Mouse (Mus musculus) C2C12 (cell line): ENCODE data around the gene Ubash3a. TPM values are rescaled to one million over a fixed set of nuclear protein-coding genes. Genes with fewer than 3 reads are reported as not detected.

Experiments used
- H3K27me3 ChIP-seq: one replicate; pipeline ENCODE4 v1.6.1; 2011; ENCODE audit not compliant: control insufficient read depth, insufficient read depth, insufficient read length
- H3K36me3 ChIP-seq: one replicate; pipeline ENCODE4 v1.6.1; 2011; ENCODE audit not compliant: control insufficient read depth, insufficient read depth
- H3K4me3 ChIP-seq: one replicate; pipeline ENCODE4 v1.5.1; 2011; ENCODE audit warnings: mild to moderate bottlenecking, control low read depth; ENCODE audit not compliant: poor library complexity, insufficient read depth, severe bottlenecking
- H3K79me2 ChIP-seq: one replicate; pipeline ENCODE4 v1.6.1; 2011; ENCODE audit not compliant: control insufficient read depth, insufficient read depth
- H3K79me3 ChIP-seq: one replicate; pipeline ENCODE4 v1.6.1; 2011; ENCODE audit warnings: low read depth, control low read depth
- H3ac ChIP-seq: one replicate; pipeline ENCODE3; 2011; ENCODE audit warnings: low read depth; ENCODE audit not compliant: control insufficient read depth, insufficient read length
- CEBPB ChIP-seq: IDR thresholded peaks from one replicate; pipeline ENCODE4 v1.6.1; 2011; ENCODE audit warnings: low read depth, mild to moderate bottlenecking, control low read depth, moderate library complexity
- CTCF ChIP-seq: IDR thresholded peaks from one replicate; pipeline ENCODE4 v1.5.1; 2011; ENCODE audit not compliant: control insufficient read depth, insufficient read depth, insufficient read length
- FOSL1 ChIP-seq: IDR thresholded peaks from one replicate; pipeline ENCODE4 v1.8.0; 2011; ENCODE audit warnings: mild to moderate bottlenecking, low read length; ENCODE audit not compliant: poor library complexity, insufficient read depth, severe bottlenecking
- MAX ChIP-seq: IDR thresholded peaks from one replicate; pipeline ENCODE4 v1.6.1; 2011; ENCODE audit warnings: mild to moderate bottlenecking, control low read depth
- MYOD1 ChIP-seq: IDR thresholded peaks from one replicate; pipeline ENCODE4 v1.6.1; 2011; ENCODE audit warnings: low read depth; ENCODE audit not compliant: control insufficient read depth, insufficient read length
- MYOG ChIP-seq: IDR thresholded peaks from one replicate; pipeline ENCODE4 v1.6.1; 2011; ENCODE audit not compliant: control insufficient read depth, insufficient read length; ENCODE audit errors: extremely low read depth
- USF1 ChIP-seq: IDR thresholded peaks from one replicate; pipeline ENCODE4 v1.6.1; 2011; ENCODE audit warnings: low read depth, mild to moderate bottlenecking, control low read depth, moderate library complexity
- polyA plus RNA-seq: library from polyadenylated mRNA; unstranded; fragments of >200 nt; fragmentation: generic; extraction: Trizol; gene quantifications from one replicate; pipeline ENCODE4 v1.2.1, GENCODE M21; 2012; ENCODE audit warnings: missing spikeins

Ubash3a gene
- polyA plus RNA-seq, 1 experiment = not detected

- Histone ChIP-seq H3K79me3 (no peaks in the 10 kb centered on the region), H3ac (no peak overlapping the region), H3K4me3 (no peak overlapping the region), H3K79me2 (no peaks in the 10 kb centered on the region), H3K27me3 (peaks cover 17% of the 10 kb centered on the region), H3K36me3 (no peaks in the 10 kb centered on the region)
- TF ChIP-seq MYOD1 = no peak
- TF ChIP-seq CEBPB = no peak
- TF ChIP-seq MYOG = no peak
- TF ChIP-seq CTCF = no peak
- TF ChIP-seq USF1 = no peak
- TF ChIP-seq FOSL1 = no peak
- TF ChIP-seq MAX = no peak
Measured at GRCm38 (mm10) chr17:31208654-31209053, 981 bp downstream of the Ubash3a start.

- no peaks in the 10 kb centered on the region for H3K79me2 ChIP-seq
- TF ChIP-seq USF1 (no peak), MAX (no peak)
- no peaks in the 10 kb centered on the region for H3K36me3 ChIP-seq
Measured at GRCm38 (mm10) chr17:31209376-31209930, 1.8 kb downstream of the Ubash3a start.

GRCm38 (mm10) chr17:31210299-31210698, 2.6 kb downstream of the Ubash3a start:
- no peak overlapping the region for H3K4me3 ChIP-seq
- H3K79me3 ChIP-seq = no peaks in the 10 kb centered on the region
- H3K36me3 ChIP-seq = no peaks in the 10 kb centered on the region
- no peak overlapping the region for H3ac ChIP-seq
- H3K27me3 ChIP-seq = peaks cover 17% of the 10 kb centered on the region
- no peaks in the 10 kb centered on the region for H3K79me2 ChIP-seq
- TF ChIP-seq MYOG (no peak), MYOD1 (no peak), FOSL1 (no peak), MAX (no peak), CTCF (no peak), USF1 (no peak)

More at GRCm38 (mm10) chr17:31209376-31209930, 1.8 kb downstream of the Ubash3a start:
- Histone ChIP-seq H3K27me3 (peaks cover 17% of the 10 kb centered on the region), H3K4me3 (no peak overlapping the region), H3K79me3 (no peaks in the 10 kb centered on the region), H3ac (no peak overlapping the region)

DNA sequence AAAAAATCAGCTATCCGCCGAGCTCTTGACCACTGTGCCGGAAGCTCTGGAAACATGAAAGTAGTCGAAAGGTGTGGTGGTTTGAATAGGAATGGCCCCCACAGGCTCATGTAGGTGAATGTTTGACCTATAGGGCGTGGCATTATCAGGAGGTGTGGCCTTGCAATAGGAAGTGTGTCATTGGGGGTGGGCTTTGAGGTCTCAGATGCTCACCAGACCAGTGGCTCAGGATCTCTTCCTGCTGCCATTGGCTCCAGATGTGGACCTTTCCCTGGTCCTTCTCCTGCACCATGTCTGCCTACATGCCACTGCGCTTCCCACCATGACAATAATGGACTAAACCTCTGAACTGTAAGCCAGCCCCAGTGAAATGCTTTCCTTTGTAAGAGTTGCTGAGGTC, 4.2 kb downstream of the Ubash3a start:
- Histone ChIP-seq H3K79me2 (no peaks in the 10 kb centered on the region), H3K36me3 (no peaks in the 10 kb centered on the region), H3K79me3 (no peaks in the 10 kb centered on the region), H3ac (no peak overlapping the region), H3K4me3 (no peak overlapping the region), H3K27me3 (peaks cover 17% of the 10 kb centered on the region)
- TF ChIP-seq MYOG (no peak), USF1 (no peak), FOSL1 (no peak), CEBPB (no peak), CTCF (no peak), MYOD1 (no peak), MAX (no peak)

DNA sequence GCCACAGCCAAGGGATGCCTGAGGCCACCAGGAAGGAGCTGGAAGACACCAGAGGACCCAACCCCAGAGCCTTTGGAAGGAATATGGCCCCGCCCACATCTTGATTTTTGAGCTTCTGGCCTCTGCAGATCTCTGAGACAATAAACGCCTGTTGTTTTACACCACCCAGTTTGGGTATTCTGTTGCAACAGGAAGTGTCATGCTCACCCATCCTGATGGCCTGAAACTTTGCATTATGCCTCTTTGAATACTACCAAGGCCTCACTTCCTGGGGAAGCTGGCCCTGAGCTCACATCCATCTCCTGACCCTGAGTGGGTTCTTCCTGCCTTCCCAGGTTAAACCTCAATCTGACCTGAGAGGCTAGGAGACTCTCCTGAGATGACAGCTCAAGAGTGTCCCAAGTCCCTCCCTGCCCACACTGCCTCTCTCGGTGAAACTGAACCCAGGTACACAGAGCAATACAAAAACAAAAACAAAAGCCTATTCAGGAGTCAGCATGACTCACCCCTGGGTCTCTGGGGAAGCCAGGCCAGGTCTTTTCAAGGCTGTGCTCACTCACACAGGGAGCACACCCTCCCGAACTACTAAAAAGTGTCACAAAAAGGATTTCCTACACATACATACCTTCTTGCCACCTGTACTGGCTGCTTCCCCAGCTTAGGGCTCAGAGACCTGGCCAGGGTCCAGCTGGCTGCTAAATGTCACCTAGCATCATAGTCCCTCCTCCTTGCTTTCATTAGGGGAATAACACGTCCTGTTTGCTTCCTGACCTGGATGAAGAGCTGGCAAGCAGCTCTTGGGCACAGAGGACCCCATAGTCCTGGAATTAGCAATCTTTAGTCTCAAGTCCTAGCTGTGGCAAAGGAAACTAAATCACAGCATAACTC, 8.6 kb downstream of the Ubash3a start:
- H3ac ChIP-seq = no peak overlapping the region
- H3K79me3 ChIP-seq = no peaks in the 10 kb centered on the region
- no peaks in the 10 kb centered on the region for H3K36me3 ChIP-seq
- peaks cover 4% of the 10 kb centered on the region for H3K27me3 ChIP-seq
- no peak overlapping the region for H3K4me3 ChIP-seq
- H3K79me2 ChIP-seq = no peaks in the 10 kb centered on the region
- no peak for TF ChIP-seq CTCF
- TF ChIP-seq MYOD1 = no peak
- no peak for TF ChIP-seq MAX
- no peak for TF ChIP-seq FOSL1
- no peak for TF ChIP-seq USF1
- TF ChIP-seq CEBPB = no peak
- TF ChIP-seq MYOG = no peak

DNA sequence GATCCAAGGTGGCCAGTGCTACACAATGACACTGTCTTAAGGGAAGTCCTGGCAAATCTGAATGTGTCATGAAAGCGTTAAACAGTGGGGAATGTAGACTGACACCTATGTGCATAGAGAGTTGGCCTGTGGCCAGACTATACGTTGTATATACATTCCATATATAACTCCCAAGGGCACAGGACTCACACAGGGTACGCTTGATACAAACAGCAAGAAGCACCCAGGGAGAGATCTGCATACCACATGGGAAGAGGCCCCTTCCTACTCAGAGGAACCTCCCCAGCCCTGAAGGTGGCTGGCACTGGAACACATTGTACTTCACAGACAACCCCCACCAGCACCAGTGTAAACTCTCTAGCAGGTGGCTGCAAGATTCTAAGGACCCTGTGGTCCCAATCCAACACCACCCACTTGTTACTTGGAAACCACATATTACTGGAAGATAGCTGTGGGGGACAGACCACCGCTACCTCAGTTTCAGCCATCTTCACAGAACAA, 15.2 kb downstream of the Ubash3a start:
- Histone ChIP-seq H3ac (no peak overlapping the region), H3K79me3 (no peaks in the 10 kb centered on the region), H3K79me2 (no peaks in the 10 kb centered on the region), H3K27me3 (peaks cover 6% of the 10 kb centered on the region), H3K36me3 (no peaks in the 10 kb centered on the region), H3K4me3 (no peak overlapping the region)
- TF ChIP-seq CTCF (no peak), MYOG (no peak), CEBPB (no peak), FOSL1 (no peak), USF1 (no peak), MYOD1 (no peak), MAX (no peak)
